Mouse (Mus musculus) layer of hippocampus, adult 2 months (tissue): ENCODE measurements at regions not wholly inside any gene's neighbourhood (a gene's known extent, or its start where the extent isn't known, plus 50 kb on each side); places are given as distances from the start of the nearest gene placed in this dataset.

Experiments
- DNase-seq, 2 experiments: peaks; one replicate each; pipeline ENCODE4 v3.0.0; 2022; ENCODE audit warnings: low spot score in 2 of 2
- H3K27ac ChIP-seq: fragments of 200-600 bp; 2 replicates; pipeline ENCODE4 v1.8.1; 2022
- H3K4me3 ChIP-seq: fragments of 200-600 bp; 2 replicates; pipeline ENCODE4 v1.8.1; 2022; ENCODE audit warnings: mild to moderate bottlenecking
- CTCF ChIP-seq: fragments of 200-600 bp; conservative IDR thresholded peaks from 2 replicates; pipeline ENCODE4 v1.8.1; 2022; ENCODE audit warnings: antibody characterized with exemption, mild to moderate bottlenecking, moderate library complexity

GRCm38 (mm10) chr12:96239642-96240041 is 547.6 kb downstream of the Flrt2 start:
- Histone ChIP-seq H3K27ac (no peak overlapping the region), H3K4me3 (no peak overlapping the region)
- DNase-seq, result no peak
- TF ChIP-seq CTCF, result no peak

GRCm38 (mm10) chr12:96261978-96262377 is 570.0 kb downstream of the Flrt2 start:
- no peak for TF ChIP-seq CTCF
- no peak overlapping the region for H3K27ac ChIP-seq
- DNase-seq, result no peak
- H3K4me3 ChIP-seq, result no peak overlapping the region

GRCm38 (mm10) chr12:96275894-96276293 is 583.9 kb downstream of the Flrt2 start:
- no peak for DNase-seq
- no peak overlapping the region for H3K4me3 ChIP-seq
- no peak overlapping the region for H3K27ac ChIP-seq
- TF ChIP-seq CTCF, result no peak

- Histone ChIP-seq H3K4me3 (no peak overlapping the region), H3K27ac (no peak overlapping the region)
- TF ChIP-seq CTCF, result peak; percentile 84
- DNase-seq, result peak; percentile 0 to 47
Measured at GRCm38 (mm10) chr12:96311137-96311536, 619.1 kb downstream of the Flrt2 start.

- DNase-seq, result no peak
- no peak overlapping the region for H3K27ac ChIP-seq
- TF ChIP-seq CTCF, result no peak
- no peak overlapping the region for H3K4me3 ChIP-seq
Measured at GRCm38 (mm10) chr12:96323061-96323786, 631.2 kb downstream of the Flrt2 start.

GRCm38 (mm10) chr12:96351143-96351542 is 659.1 kb downstream of the Flrt2 start:
- H3K27ac ChIP-seq, result no peak overlapping the region
- no peak for TF ChIP-seq CTCF
- no peak for DNase-seq
- H3K4me3 ChIP-seq, result no peak overlapping the region

GRCm38 (mm10) chr12:96378924-96379323 is 686.9 kb downstream of the Flrt2 start:
- no peak overlapping the region for H3K27ac ChIP-seq
- no peak for DNase-seq
- H3K4me3 ChIP-seq, result no peak overlapping the region
- no peak for TF ChIP-seq CTCF

- Histone ChIP-seq H3K27ac (no peak overlapping the region), H3K4me3 (no peak overlapping the region)
- no peak for DNase-seq
- TF ChIP-seq CTCF, result no peak
Measured at GRCm38 (mm10) chr12:96419104-96419503, 727.1 kb downstream of the Flrt2 start.

GRCm38 (mm10) chr12:96419567-96419966 is 727.5 kb downstream of the Flrt2 start:
- Histone ChIP-seq H3K27ac (no peak overlapping the region), H3K4me3 (no peak overlapping the region)
- DNase-seq, result no peak
- TF ChIP-seq CTCF, result no peak

- DNase-seq, result no peak
- no peak overlapping the region for H3K27ac ChIP-seq
- TF ChIP-seq CTCF, result no peak
- H3K4me3 ChIP-seq, result no peak overlapping the region
Measured at GRCm38 (mm10) chr12:96427589-96427988, 735.6 kb downstream of the Flrt2 start.

GRCm38 (mm10) chr12:96442546-96442945 is 750.5 kb downstream of the Flrt2 start:
- H3K27ac ChIP-seq, result no peak overlapping the region
- DNase-seq, result no peak
- TF ChIP-seq CTCF, result no peak
- H3K4me3 ChIP-seq, result no peak overlapping the region

GRCm38 (mm10) chr12:96453374-96453773 is 761.3 kb downstream of the Flrt2 start:
- H3K27ac ChIP-seq, result no peak overlapping the region
- H3K4me3 ChIP-seq, result no peak overlapping the region
- no peak for TF ChIP-seq CTCF
- no peak for DNase-seq

- no peak for TF ChIP-seq CTCF
- Histone ChIP-seq H3K27ac (no peak overlapping the region), H3K4me3 (no peak overlapping the region)
- no peak for DNase-seq
Measured at GRCm38 (mm10) chr12:96476344-96476743, 784.3 kb downstream of the Flrt2 start.

GRCm38 (mm10) chr12:96488448-96488960 is 796.5 kb downstream of the Flrt2 start:
- no peak overlapping the region for H3K4me3 ChIP-seq
- no peak overlapping the region for H3K27ac ChIP-seq
- DNase-seq, result peak in 1 of 2 experiments; percentile 1
- TF ChIP-seq CTCF, result no peak
